Mouse (Mus musculus) limb, embryonic 10.5 days (tissue): ENCODE data around the gene Smim1. TPM values are rescaled to one million over a fixed set of nuclear protein-coding genes. Genes with fewer than 3 reads are reported as not detected.
A peak's percentile ranks its signal among the peaks of the same experiment; 100 is the strongest.

ENCODE experiments used
- DNase-seq: peaks from one replicate; pipeline ENCODE4 v3.0.0-alpha.2; 2017; ENCODE audit warnings: low spot score
- H3K27ac ChIP-seq: fragments of 300-500 bp; sonication (generic); 2 replicates; pipeline ENCODE4 v1.5.1; 2016; ENCODE audit warnings: mild to moderate bottlenecking
- H3K27me3 ChIP-seq: fragments of 300-500 bp; sonication (generic); 2 replicates; pipeline ENCODE4 v1.6.1; 2016; ENCODE audit warnings: low read depth, mild to moderate bottlenecking; ENCODE audit not compliant: poor library complexity, severe bottlenecking
- H3K36me3 ChIP-seq: fragments of 300-500 bp; sonication (generic); 2 replicates; pipeline ENCODE4 v1.6.1; 2016; ENCODE audit warnings: mild to moderate bottlenecking, moderate library complexity
- H3K4me1 ChIP-seq: fragments of 300-500 bp; sonication (generic); 2 replicates; pipeline ENCODE4 v1.6.1; 2016
- H3K4me3 ChIP-seq: fragments of 300-500 bp; sonication (generic); 2 replicates; pipeline ENCODE4 v1.5.1; 2016; ENCODE audit warnings: mild to moderate bottlenecking, moderate library complexity
- H3K9me3 ChIP-seq: fragments of 300-500 bp; sonication (generic); replicated peaks from 2 replicates; pipeline ENCODE4 v1.6.1; 2016; ENCODE audit warnings: mild to moderate bottlenecking
- WGBS: fragments of 180-500 bp; shearing (Covaris S2); methylation state at CpG from one replicate; pipeline ENCODE4 v1.1.7; 2016; 5-methylcytosine and 5-hydroxymethylcytosine counted together
- polyA plus RNA-seq: library from polyadenylated mRNA; unstranded; fragments of >200 nt; fragmentation: Nextera tagmentation; extraction: Ambion mirVana; gene quantifications from 2 replicates; pipeline ENCODE4 v1.2.1, GENCODE M21; 2016

The Smim1 gene
- polyA plus RNA-seq, 1 experiment from 2014 or later = 12.7 TPM

DNA sequence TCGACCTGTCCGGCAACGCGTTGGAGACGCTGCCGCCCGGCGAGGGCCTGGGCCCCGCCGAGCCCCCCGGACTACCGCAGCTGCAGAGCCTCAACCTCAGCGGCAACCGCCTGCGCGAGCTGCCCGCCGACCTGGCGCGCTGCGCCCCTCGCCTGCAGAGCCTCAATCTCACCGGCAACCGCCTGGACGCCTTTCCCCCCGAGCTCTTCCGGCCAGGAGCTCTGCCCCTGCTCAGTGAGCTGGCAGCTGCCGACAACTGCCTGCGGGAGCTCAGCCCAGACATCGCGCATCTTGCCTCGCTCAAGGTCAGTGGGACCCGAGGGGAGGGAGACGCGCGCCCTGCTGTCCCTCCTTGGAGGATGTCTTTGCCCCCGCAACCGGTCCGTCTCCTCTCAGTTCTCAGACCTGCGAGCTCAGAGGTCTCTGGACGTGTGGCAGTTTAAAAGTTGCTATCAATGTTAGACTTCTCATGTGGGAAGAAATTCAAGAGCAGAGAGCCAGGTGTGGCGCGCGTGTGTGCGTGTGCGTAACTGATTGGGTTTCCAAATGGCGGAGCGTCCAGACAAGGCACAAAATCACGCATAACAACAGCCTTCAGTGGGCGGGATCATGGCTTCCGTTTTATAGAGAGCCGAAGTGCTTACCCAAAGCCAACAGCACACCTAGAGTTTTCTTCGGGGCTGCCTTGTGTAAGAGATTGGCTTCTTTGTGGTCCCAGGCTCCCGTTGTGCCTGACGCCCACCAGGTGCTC lies 13.7 kb downstream of the Smim1 start:
- H3K4me1 ChIP-seq = peaks cover 22% of the 10 kb centered on the region
- no peaks in the 10 kb centered on the region for H3K9me3 ChIP-seq
- peak; percentile 53 for DNase-seq
- H3K4me3 ChIP-seq = peak overlapping the region; percentile 100
- no peaks in the 10 kb centered on the region for H3K27me3 ChIP-seq
- 3% methylated on average over 55 of the region's 55 CpGs for WGBS
- H3K27ac ChIP-seq = peak overlapping the region; percentile 92
- peaks cover 40% of the 10 kb centered on the region for H3K36me3 ChIP-seq

DNA sequence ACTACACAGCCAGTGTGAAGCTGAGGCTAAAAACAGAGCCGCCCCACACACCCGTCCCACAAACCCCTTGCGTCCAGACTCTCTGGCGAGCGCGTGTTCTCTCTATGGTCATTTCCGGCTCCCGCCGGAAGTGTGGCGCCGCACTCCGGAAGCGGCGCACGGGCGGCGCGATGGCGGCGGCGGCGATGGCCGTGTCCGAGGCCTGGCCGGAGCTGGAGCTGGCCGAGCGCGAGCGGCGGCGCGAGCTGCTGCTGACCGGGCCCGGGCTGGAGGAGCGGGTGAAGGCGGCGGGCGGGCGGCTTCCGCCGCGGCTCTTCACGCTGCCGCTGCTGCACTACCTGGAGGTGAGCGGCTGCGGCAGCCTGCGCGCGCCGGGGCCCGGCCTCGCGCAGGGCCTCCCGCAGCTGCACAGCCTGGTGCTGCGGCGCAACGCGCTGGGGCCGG lies 14.4 kb downstream of the Smim1 start, which contains the start of gene Lrrc47:
Gene Lrrc47, plus strand, starts transcription at position 86 of the 444 bp plus-strand sequence.
- Histone ChIP-seq H3K9me3 (no peaks in the 10 kb centered on the region), H3K4me3 (peak within 1 kb of the TSS; percentile 100), H3K36me3 (peaks cover 40% of the 10 kb centered on the region), H3K4me1 (peaks cover 22% of the 10 kb centered on the region), H3K27me3 (no peaks in the 10 kb centered on the region), H3K27ac (peak within 1 kb of the TSS; percentile 92)
- WGBS = 2% methylated on average over 59 of the region's 59 CpGs
- DNase-seq = peak; percentile 89

DNA sequence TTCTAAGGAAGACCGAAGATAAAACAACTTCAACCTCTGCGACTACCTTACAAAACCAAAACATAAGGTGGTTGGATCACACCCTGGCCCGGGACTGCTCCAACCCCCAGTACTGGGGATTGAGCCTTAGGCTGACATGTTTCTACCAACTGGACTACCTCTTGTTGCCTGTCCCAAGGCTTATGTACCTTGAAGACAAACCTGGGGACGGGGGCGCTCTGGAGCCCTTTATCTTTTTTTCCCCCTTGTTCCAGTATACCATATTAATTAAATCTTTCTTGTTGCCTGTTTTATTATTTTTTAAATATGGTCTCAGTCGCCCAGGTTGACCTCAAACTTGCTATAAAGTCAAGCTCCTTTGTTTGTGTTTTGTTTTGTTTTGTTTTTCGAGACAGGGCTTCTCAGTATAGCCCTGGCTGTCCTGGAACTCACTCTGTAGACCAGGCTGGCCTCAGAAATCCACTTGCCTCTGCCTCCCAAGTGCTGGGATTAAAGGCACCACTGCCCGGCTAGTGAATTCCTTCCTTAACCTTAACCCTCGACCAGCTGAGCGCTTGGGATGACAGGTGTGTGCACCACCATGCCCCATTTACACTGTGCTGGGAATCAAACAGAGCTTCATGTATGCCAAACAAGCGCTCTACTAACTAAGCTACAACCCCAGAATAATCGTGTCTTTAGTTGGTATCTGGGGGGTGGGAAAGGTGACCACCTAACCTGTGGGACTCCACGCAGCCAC lies 15.0 kb downstream of the Smim1 start:
- Histone ChIP-seq H3K4me1 (peaks cover 22% of the 10 kb centered on the region), H3K27me3 (no peaks in the 10 kb centered on the region), H3K9me3 (no peaks in the 10 kb centered on the region), H3K36me3 (peaks cover 40% of the 10 kb centered on the region), H3K27ac (peak overlapping the region; percentile 92), H3K4me3 (peak overlapping the region; percentile 100)
- WGBS = 29% methylated on average over 13 of the region's 13 CpGs
- DNase-seq = no peak

DNA sequence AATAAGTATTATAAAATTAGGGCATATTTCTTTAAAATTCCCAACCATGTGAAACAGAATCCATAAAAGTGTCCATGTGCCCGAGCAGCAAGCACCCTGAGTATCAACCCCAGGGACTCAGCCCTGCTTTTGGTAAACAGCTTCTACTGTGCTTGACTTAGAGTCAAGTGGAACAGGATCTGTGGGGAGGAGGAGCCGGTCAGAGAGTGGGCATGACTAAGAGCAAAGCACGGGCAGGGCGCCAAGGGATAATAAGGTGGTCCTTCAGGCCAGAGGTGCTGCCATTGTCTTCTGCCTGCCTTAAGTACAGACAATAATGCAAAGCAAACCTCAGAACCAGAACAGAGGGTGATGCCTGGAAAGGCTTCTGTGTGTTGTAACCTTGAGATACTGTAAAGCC lies 18.3 kb downstream of the Smim1 start:
- Histone ChIP-seq H3K4me3 (no peak overlapping the region), H3K9me3 (no peaks in the 10 kb centered on the region), H3K36me3 (peaks cover 45% of the 10 kb centered on the region), H3K27ac (no peak overlapping the region), H3K27me3 (no peaks in the 10 kb centered on the region), H3K4me1 (peaks cover 10% of the 10 kb centered on the region)
- 89% methylated on average over 4 of the region's 4 CpGs for WGBS
- no peak for DNase-seq

DNA sequence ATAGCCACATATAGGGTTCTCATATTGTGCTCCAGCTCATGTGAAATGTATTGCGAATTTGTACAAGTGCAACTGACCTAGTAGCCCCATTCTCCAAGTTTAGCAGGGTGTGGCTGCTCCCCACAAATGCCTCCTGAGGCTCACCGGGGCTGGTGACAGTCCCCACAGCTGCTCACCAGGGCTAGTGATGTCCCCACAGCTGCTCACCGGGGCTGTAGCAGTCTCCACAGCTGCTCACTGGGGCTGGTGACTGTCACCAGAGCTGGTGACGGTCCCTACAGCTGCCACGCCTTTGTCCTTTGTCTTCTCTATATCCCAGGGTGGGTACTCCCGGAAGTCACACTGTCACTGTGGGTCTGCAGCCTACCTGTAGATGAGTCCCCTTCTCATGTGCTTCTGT lies 19.8 kb downstream of the Smim1 start:
- no peak for DNase-seq
- Histone ChIP-seq H3K4me1 (no peaks in the 10 kb centered on the region; the same call in none of the 2 replicates), H3K9me3 (no peaks in the 10 kb centered on the region)

DNA sequence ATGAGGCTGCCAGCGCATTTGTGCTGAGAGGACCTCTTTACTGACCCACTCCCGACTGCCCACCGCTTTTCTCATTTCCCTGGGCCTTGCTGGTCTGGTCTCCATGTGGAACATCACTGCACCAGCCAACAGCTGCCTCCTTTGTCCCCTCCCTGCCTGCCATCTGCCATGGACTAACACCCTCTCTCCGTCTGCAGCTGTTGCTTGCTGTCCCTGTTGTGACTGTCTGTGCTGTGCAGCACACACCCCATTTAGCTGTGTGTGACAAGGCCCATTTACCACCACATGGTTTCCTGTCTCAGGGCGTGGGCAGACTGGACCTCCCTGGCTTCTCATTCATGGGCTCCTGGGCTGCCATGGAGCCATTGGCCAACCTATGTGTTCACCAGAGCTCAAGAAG lies 20.5 kb downstream of the Smim1 start:
- Histone ChIP-seq H3K27me3 (no peaks in the 10 kb centered on the region), H3K27ac (no peak overlapping the region), H3K4me1 (no peaks in the 10 kb centered on the region), H3K4me3 (no peak overlapping the region), H3K36me3 (peaks cover 58% of the 10 kb centered on the region), H3K9me3 (no peaks in the 10 kb centered on the region)
- DNase-seq = no peak
- 92% methylated on average over 5 of the region's 5 CpGs for WGBS

More for the DNA sequence above, 19.8 kb downstream of the Smim1 start:
- 95% methylated on average over 6 of the region's 6 CpGs for WGBS
- Histone ChIP-seq H3K4me3 (no peak overlapping the region), H3K27ac (no peak overlapping the region), H3K36me3 (peaks cover 56% of the 10 kb centered on the region), H3K27me3 (no peaks in the 10 kb centered on the region)

DNA sequence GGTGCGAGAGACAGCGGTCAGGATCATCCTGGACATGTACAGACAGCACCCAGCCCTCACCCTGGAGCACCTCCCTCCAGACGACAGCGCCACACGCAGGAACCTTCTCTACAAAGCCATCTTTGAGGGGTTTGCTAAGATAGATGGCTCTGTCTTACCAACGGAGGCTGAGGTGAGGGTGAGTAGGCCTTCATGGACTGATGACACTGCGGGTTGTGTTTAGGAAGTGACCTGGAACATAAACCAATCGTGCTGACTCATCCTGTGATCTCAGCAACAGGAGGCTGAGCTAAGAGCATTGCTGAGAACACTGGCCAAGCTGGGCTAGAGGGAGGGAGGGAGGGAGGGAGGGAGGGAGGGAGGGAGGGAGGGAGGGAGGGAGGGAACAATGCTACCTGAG lies 32.5 kb downstream of the Smim1 start:
- H3K9me3 ChIP-seq = no peaks in the 10 kb centered on the region
- no peak for DNase-seq
- H3K4me1 ChIP-seq = no peaks in the 10 kb centered on the region
- no peak overlapping the region for H3K27ac ChIP-seq
- no peak overlapping the region for H3K4me3 ChIP-seq
- 86% methylated on average over 8 of the region's 8 CpGs for WGBS
- peaks cover 99% of the 10 kb centered on the region for H3K36me3 ChIP-seq
- H3K27me3 ChIP-seq = no peaks in the 10 kb centered on the region

DNA sequence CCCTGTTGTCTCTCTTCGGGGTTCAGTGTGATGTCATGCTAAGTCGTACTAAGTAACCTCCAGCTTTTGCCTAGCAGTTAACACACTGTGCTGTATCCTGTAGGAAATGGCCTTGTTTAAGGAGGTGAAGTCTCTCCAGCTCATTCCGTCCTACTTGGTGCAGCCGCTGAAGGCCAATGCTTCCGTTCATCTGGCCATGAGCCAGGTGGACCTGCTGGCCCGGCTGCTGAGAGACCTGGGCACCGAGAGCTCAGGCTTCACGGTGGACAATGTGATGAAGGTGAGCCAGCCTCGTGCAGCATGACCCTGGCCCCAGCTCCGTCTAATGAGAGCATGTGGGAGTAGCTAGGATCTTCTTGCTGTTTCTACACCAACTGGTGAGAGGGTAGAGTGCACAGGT lies 33.3 kb downstream of the Smim1 start:
- Histone ChIP-seq H3K4me3 (no peak overlapping the region), H3K4me1 (no peaks in the 10 kb centered on the region), H3K27ac (no peak overlapping the region), H3K27me3 (no peaks in the 10 kb centered on the region), H3K9me3 (no peaks in the 10 kb centered on the region), H3K36me3 (peaks cover 99% of the 10 kb centered on the region)
- DNase-seq = no peak
- WGBS = 95% methylated on average over 10 of the region's 10 CpGs

DNA sequence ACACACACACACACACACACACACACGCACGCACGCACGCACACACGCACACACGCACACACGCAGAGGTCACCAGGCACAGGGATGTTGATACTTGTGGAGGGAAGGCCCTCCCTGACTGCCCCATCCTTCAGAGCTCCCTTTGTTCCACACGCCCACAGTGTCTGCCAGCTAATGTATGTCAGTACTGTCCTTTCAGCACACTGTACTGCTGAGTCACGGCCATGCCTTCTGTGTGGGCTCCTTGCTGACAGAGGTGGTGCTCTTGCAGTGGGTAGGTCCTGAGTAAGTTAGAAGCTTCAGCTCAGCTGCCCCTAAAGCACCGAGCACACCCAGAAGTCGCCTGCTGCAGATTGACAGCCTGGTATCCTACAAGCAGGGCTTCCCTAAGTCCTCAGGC lies 45.6 kb downstream of the Smim1 start:
- H3K27me3 ChIP-seq = no peaks in the 10 kb centered on the region
- peaks cover 66% of the 10 kb centered on the region for H3K36me3 ChIP-seq
- DNase-seq = no peak
- no peak overlapping the region for H3K4me3 ChIP-seq
- 89% methylated on average over 11 of the region's 11 CpGs for WGBS
- H3K4me1 ChIP-seq = peaks cover 14% of the 10 kb centered on the region
- H3K27ac ChIP-seq = no peak overlapping the region
- H3K9me3 ChIP-seq = no peaks in the 10 kb centered on the region

DNA sequence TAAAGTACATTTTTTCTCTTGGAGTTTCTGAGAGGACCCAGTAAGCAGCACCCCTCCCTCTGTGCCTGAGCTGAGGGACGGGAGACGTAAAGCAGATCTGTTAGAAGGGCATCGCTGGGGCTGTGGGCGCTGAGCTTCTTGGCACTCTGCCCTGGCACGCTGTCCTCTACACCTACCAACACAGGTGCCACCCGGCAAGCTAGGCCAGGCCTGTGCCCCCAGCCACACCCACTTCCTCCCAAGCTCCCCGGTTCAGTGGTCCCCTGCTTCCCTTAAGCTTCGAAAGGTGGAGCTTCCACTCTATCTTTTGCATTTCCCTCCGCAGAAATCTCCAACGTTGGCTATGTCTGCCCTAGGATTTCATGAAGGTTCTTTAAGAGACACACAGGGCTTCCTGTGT lies 46.8 kb downstream of the Smim1 start:
- Histone ChIP-seq H3K4me3 (no peak overlapping the region), H3K4me1 (peaks cover 17% of the 10 kb centered on the region), H3K9me3 (no peaks in the 10 kb centered on the region), H3K27ac (no peak overlapping the region), H3K27me3 (no peaks in the 10 kb centered on the region), H3K36me3 (peaks cover 54% of the 10 kb centered on the region)
- WGBS = 94% methylated on average over 10 of the region's 10 CpGs
- DNase-seq = no peak

DNA sequence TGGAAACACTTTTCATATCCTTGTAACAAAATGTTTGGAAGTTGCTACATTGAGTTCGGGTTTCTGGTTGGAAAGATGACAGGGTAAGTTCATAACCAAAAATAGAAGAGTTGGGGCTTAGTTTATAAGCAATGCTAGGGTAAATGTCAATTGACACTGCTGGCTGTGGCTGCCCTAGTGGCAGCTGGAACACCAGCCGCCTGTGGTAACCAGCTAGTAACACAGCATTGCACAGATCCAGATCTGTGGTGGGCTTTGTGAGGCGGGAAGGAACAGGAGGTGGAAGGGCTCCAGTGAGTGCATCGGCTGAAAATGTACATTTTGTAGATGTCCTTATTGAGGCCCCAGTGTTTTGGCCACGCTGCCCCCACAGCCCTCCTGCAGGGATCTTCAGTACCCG lies 50.3 kb downstream of the Smim1 start:
- Histone ChIP-seq H3K27ac (no peak overlapping the region), H3K36me3 (peaks cover 38% of the 10 kb centered on the region), H3K27me3 (no peaks in the 10 kb centered on the region), H3K9me3 (no peaks in the 10 kb centered on the region), H3K4me1 (peaks cover 27% of the 10 kb centered on the region), H3K4me3 (peak overlapping the region; percentile 85)
- DNase-seq = no peak
- 52% methylated on average over 6 of the region's 6 CpGs for WGBS

DNA sequence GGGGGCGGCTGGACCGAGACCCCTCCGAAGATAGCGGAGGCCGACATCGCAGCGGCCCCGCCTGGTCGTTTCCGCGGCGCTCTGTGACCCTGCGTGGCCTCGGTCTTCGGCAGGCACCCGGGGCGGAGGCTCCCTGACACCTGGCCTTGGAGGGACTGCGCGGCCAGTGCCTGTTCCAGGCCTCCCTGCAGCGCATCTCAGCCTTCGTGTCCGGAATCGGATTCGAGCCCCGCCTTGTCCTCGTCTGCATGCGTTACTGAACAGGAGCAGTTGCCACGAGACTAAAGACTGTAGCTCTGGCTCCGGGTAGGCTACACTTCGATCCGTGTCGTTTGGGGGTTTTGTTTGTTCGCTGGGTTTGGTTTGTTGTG lies 50.8 kb downstream of the Smim1 start:
- peak overlapping the region; percentile 87 for H3K27ac ChIP-seq
- DNase-seq = no peak
- 2% methylated on average over 33 of the region's 33 CpGs for WGBS
- H3K9me3 ChIP-seq = no peaks in the 10 kb centered on the region
- H3K27me3 ChIP-seq = no peaks in the 10 kb centered on the region
- H3K4me1 ChIP-seq = peaks cover 27% of the 10 kb centered on the region
- peaks cover 38% of the 10 kb centered on the region for H3K36me3 ChIP-seq
- H3K4me3 ChIP-seq = peak overlapping the region; percentile 85
